Mouse (Mus musculus): ENCODE measurements around the gene Rfc2. TPM values are rescaled to one million over a fixed set of nuclear protein-coding genes. Genes with fewer than 3 reads are reported as not detected.

Gene Rfc2
- polyA plus RNA-seq (2012; rRNA removed) = 236 and 257 TPM in 2 replicates

GRCm38 (mm10) chr5:134581146-134581545, at the start of gene Rfc2:
Gene Rfc2 (plus strand): TSS chr5:134581366.

DNA sequence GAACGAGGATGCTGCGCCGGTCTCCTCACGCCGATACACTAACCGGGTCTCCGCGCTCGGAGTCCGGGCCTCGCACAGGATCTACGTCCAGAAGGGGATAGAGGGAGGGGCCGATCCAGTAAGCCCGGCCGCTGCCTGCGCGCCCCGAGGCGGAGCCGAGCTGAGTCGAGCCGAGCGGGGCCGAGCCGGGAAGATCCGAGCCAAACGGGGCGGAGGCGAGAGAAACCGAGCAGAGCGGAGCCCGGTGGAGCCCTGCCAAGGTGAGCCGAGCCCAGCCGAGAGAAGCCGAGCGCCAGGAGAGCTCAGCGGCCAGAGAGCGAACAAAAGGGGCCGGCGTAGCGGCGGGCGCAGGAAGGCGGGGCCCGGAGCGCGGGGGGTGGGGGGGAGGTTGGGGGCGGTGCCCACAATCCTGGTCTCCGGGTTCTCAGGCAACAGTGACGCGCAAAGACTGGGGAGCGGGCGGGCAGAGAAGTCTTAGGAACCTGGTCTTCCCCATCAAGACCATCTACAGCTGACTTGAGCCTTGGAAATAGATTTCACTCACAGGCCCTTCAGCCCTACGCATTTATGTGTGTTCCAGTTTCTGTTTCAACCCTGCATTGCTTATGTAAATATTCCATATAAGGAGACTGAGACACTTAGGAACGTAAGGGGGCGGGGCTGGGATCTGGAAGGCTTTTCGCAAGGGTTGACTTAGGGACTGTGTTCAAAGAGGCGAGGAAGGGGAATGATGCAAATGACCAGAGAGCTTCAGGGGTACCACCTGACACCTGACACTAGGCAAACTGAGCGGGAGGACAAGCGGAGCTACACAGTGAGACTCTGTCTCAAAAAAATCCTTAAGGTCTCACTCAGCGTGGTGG, 28.8 kb upstream of the Rfc2 start, which contains the start of gene Clip2:
Clip2 (minus strand) TSS at position 325 of the 863 bp plus-strand sequence.

GRCm38 (mm10) chr5:134560071-134560449, 21.1 kb upstream of the Rfc2 start, which contains the start of gene Syna:
Gene Syna (minus strand): TSS chr5:134560171.

DNA sequence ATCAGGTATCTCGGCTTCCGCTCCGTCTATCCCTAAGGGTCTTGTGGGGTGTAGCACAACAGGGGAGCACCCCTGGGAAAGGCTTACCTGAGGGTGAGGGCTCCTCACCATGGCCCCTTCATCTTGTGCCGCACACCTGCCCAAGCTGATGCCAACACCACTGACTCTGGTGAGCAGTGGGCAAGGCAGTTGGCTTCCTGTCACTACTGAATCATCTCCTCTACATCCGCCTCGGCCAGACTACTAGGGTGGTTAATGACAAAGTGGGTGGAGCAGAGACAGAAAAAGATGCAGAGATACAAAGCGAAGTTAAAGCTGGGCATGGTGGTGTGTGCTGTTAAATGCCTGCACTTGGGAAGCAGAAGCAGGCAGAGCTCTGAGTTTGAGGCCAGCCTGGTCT, 33.6 kb downstream of the Rfc2 start, which contains the start of gene Lat2:
Lat2 (minus strand) TSS at position 224 of the 400 bp plus-strand sequence.

DNA sequence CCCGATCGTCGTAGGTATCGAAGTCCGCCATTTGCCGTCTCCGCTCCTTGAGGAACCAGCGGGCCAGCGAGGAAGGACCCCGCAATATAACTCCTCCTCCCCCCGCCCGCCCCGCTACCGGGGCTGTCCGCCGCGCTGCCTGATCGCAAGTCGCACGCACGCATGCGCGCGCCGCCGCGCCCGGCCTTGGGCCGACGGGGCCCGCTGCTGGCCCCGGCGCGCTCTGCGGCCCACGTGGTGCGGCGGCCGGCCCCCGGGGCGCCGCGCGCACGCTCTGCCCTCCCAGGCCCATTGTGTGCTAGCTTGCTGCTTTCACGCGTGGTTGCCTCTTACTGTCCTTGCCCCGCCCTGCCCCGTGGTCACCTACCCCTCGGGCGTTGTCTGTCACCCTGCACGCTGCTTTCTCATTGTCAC, 58.1 kb downstream of the Rfc2 start, which contains the start of gene Eif4h:
Eif4h (minus strand) TSS at position 222 of the 414 bp plus-strand sequence.

Other genes with a start within 250 kb of the Rfc2 start
- 84.3 and 85.2 TPM in 2 replicates for gene Gtf2ird1, start 124.7 kb upstream of the Rfc2 start, polyA plus RNA-seq (2012; rRNA removed)
- gene Clip2, start 28.9 kb upstream of the Rfc2 start, polyA plus RNA-seq (2012; rRNA removed) = 39.0 and 47.7 TPM in 2 replicates
- not detected in 2 replicates for gene Syna, start 21.2 kb upstream of the Rfc2 start, polyA plus RNA-seq (2012; rRNA removed)
- 6.4 and 8.3 TPM in 2 replicates for gene Lat2, start 33.7 kb downstream of the Rfc2 start, polyA plus RNA-seq (2012; rRNA removed)
- 350 and 368 TPM in 2 replicates for gene Eif4h, start 58.1 kb downstream of the Rfc2 start, polyA plus RNA-seq (2012; rRNA removed)
- gene Limk1, start 107.2 kb downstream of the Rfc2 start, polyA plus RNA-seq (2012; rRNA removed) = 41.4 and 45.1 TPM in 2 replicates
- gene Eln, start 166.0 kb downstream of the Rfc2 start, polyA plus RNA-seq (2012; rRNA removed) = 8.6 and 16.8 TPM in 2 replicates

All from central nervous system, embryonic 11.5 days (tissue).